28 mouse cellular contexts compared by ENCODE assay signal in genomic region chr12:69428108-69428507, GRCm38 (mm10). TPM values are rescaled to one million over a fixed set of nuclear protein-coding genes. Genes with fewer than 3 reads are reported as not detected.
DNase-seq lines count a peak whose midpoint lies in the region; ATAC-seq lines count a peak whose summit lies in the region.
"Had no signal": no experiment of that assay in that cellular context is flagged by ENCODE, and none has a peak within 500 bp of the region (broad histone marks: within the 10 kb centered on the region; RNA-seq: fewer than 3 reads in every experiment).

No protein-coding gene starts in this region.

- H3K9me3 ChIP-seq in forebrain, embryonic 11.5 days (ENCODE audit: control insufficient read depth, low read length): 0 out of 2 replicates have a peak, but pooled peaks cover 2% of the 10 kb centered on the region
- no peaks in the 10 kb centered on the region for H3K9me3 ChIP-seq in forebrain, embryonic 14.5 days (replicated peaks; ENCODE audit: control insufficient read depth, low read length)
- H3K9me3 ChIP-seq: embryonic facial prominence, embryonic 13.5 days; heart, embryonic 12.5 days; heart, embryonic 15.5 days; hindbrain, embryonic 15.5 days had no signal

- 35% methylated on average over 6 of the region's 6 CpGs for WGBS in forebrain, embryonic 11.5 days
- 38% methylated on average over 6 of the region's 6 CpGs for WGBS in forebrain, embryonic 14.5 days

- no peak overlapping the region for H3K27ac ChIP-seq in forebrain, embryonic 11.5 days (ENCODE audit: low read depth, low read length)
- no peak overlapping the region for H3K27ac ChIP-seq in forebrain, embryonic 14.5 days (ENCODE audit: low read depth, low read length)
- H3K27ac ChIP-seq: embryonic facial prominence, embryonic 13.5 days; heart, embryonic 15.5 days; hindbrain, embryonic 15.5 days had no signal

- ATAC-seq in forebrain, embryonic 11.5 days (replicated peaks; ENCODE audit: low FRiP score): no peak
- ATAC-seq in forebrain, embryonic 14.5 days: no peak
- no peak for ATAC-seq in monocyte, adult 5-6 weeks (replicated peaks; ENCODE audit: insufficient number of reproducible peaks, low FRiP score, low TSS enrichment, poor library complexity, severe bottlenecking)
- ATAC-seq: forebrain, embryonic 16.5 days; intestine, postnatal 0 days had no signal

- DNase-seq in embryo, embryonic 10.5 days (ENCODE audit: low spot score): peak; percentile 52
- DNase-seq in embryo, embryonic 10 days (ENCODE audit: low spot score): no peak
- DNase-seq in forebrain, embryonic 11.5 days (ENCODE audit: low spot score): peak; percentile 38
- DNase-seq in forebrain, embryonic 14.5 days (ENCODE audit: low spot score): no peak
- DNase-seq in ES-CJ7 (ENCODE audit: low read depth, low spot score) (peak; percentile 55), ZHBTc4 (ENCODE audit: low read depth, low spot score) (peak; percentile 74)
- DNase-seq in natural killer cell, adult 2 months (ENCODE audit: low spot score in 2 of 2): no peak
- DNase-seq: adrenal gland, adult 2 months; adrenal gland, postnatal 14 days; cerebellum, adult 11 months; cerebellum, adult 2 months; cerebellum, postnatal 10 days; cerebellum, postnatal 36 days; gastrocnemius, postnatal 10 days; gastrocnemius, postnatal 36 days; heart, adult 11 months; heart, postnatal 10 days; heart, postnatal 36 days; kidney, adult 2 months had no signal

- no peaks in the 10 kb centered on the region for H3K27me3 ChIP-seq in forebrain, embryonic 11.5 days (ENCODE audit: control insufficient read depth, insufficient read depth, low read length)
- H3K27me3 ChIP-seq in forebrain, embryonic 14.5 days (replicated peaks; ENCODE audit: control insufficient read depth, insufficient read depth, low read length): no peaks in the 10 kb centered on the region
- H3K27me3 ChIP-seq: embryonic facial prominence, embryonic 13.5 days; heart, embryonic 12.5 days; heart, embryonic 15.5 days; hindbrain, embryonic 15.5 days had no signal

- no peaks in the 10 kb centered on the region for H3K36me3 ChIP-seq in forebrain, embryonic 11.5 days (ENCODE audit: control insufficient read depth, insufficient read depth, low read length)
- no peaks in the 10 kb centered on the region for H3K36me3 ChIP-seq in forebrain, embryonic 14.5 days (ENCODE audit: control insufficient read depth, insufficient read depth, low read length)
- H3K36me3 ChIP-seq: embryonic facial prominence, embryonic 13.5 days; heart, embryonic 12.5 days; heart, embryonic 15.5 days; hindbrain, embryonic 15.5 days had no signal

- H3K4me3 ChIP-seq in forebrain, embryonic 11.5 days (ENCODE audit: low read depth, low read length): no peak overlapping the region
- H3K4me3 ChIP-seq in forebrain, embryonic 14.5 days (ENCODE audit: low read depth, low read length): no peak overlapping the region
- H3K4me3 ChIP-seq: embryonic facial prominence, embryonic 13.5 days; erythroblast, embryonic 14.5 days; heart, embryonic 12.5 days; heart, embryonic 15.5 days; hindbrain, embryonic 15.5 days had no signal

- H3K4me1 ChIP-seq in forebrain, embryonic 11.5 days (replicated peaks; ENCODE audit: control insufficient read depth, insufficient read depth, low read length): no peaks in the 10 kb centered on the region
- no peaks in the 10 kb centered on the region for H3K4me1 ChIP-seq in forebrain, embryonic 14.5 days (ENCODE audit: control insufficient read depth, insufficient read depth, low read length)
- H3K4me1 ChIP-seq: hindbrain, embryonic 15.5 days had no signal

- H3K4me2 ChIP-seq in forebrain, embryonic 11.5 days (ENCODE audit: low read depth, low read length, severe bottlenecking): no peak overlapping the region
- H3K4me2 ChIP-seq in forebrain, embryonic 14.5 days (ENCODE audit: low read length): no peak overlapping the region
- H3K4me2 ChIP-seq: embryonic facial prominence, embryonic 13.5 days; heart, embryonic 12.5 days; heart, embryonic 15.5 days; hindbrain, embryonic 15.5 days had no signal

- H3K9ac ChIP-seq in forebrain, embryonic 11.5 days (ENCODE audit: low read length): no peak overlapping the region
- no peak overlapping the region for H3K9ac ChIP-seq in forebrain, embryonic 14.5 days (ENCODE audit: low read length)
- H3K9ac ChIP-seq: embryonic facial prominence, embryonic 13.5 days; heart, embryonic 12.5 days; heart, embryonic 15.5 days; hindbrain, embryonic 15.5 days had no signal

RNA-seq across cellular contexts. Expression of gene Gm9887, which starts 55.9 kb away (rescaled TPM):
- 0.80 and 2.3 TPM in 2 replicates for polyA plus RNA-seq in forebrain, embryonic 11.5 days (2014; fragmentation: Nextera tagmentation; extraction: Ambion mirVana)
- polyA plus RNA-seq in forebrain, embryonic 14.5 days (2014; fragmentation: Nextera tagmentation; extraction: Ambion mirVana): 0.83 and 1.3 TPM in 2 replicates
- not detected in 3 replicates for total RNA-seq in monocyte, adult 5-6 weeks (2017)
- total RNA-seq: gastrocnemius, adult 18-20 months; gastrocnemius, postnatal 36 days; heart, postnatal 36 days had no signal

RNA-seq across cellular contexts. Expression of gene Arf6, which starts 56.2 kb away (rescaled TPM):
- 48.7 and 59.7 TPM in 2 replicates for polyA plus RNA-seq in forebrain, embryonic 11.5 days (2014; fragmentation: Nextera tagmentation; extraction: Ambion mirVana)
- polyA plus RNA-seq in forebrain, embryonic 14.5 days (2014; fragmentation: Nextera tagmentation; extraction: Ambion mirVana): 33.8 and 34.5 TPM in 2 replicates
- total RNA-seq in monocyte, adult 5-6 weeks (2017): 213 to 230 TPM (median 223 TPM) in 3 replicates

Comparison
In these comparisons a context has a peak if more than half of its experiments do, and no peak if none do; other contexts are left out.
1. DNase-seq: peak in embryo, embryonic 10.5 days (single experiment), forebrain, embryonic 11.5 days (single experiment), ES-CJ7 (single experiment) and ZHBTc4 (single experiment); none in embryo, embryonic 10 days (single experiment), forebrain, embryonic 14.5 days (single experiment) and natural killer cell, adult 2 months (0 of 2).